17 mouse cellular contexts compared by ENCODE assay signal in genomic region chr5:88918538-88918937, GRCm38 (mm10). TPM values are rescaled to one million over a fixed set of nuclear protein-coding genes. Genes with fewer than 3 reads are reported as not detected.
DNase-seq lines count a peak whose midpoint lies in the region; ATAC-seq and TF ChIP-seq lines count a peak whose summit lies in the region.
"Had no signal": no experiment of that assay in that cellular context is flagged by ENCODE, and none has a peak within 500 bp of the region (broad histone marks: within the 10 kb centered on the region; RNA-seq: fewer than 3 reads in every experiment).

No protein-coding gene starts in this region.

- TF ChIP-seq CTCF in kidney, postnatal 0 days (IDR thresholded peaks at IDR 0.05; ENCODE audit: low read depth) = no peak
- TF ChIP-seq CTCF in lung, embryonic 14.5 days (IDR thresholded peaks at IDR 0.05; ENCODE audit: low read depth) = no peak

- no peak overlapping the region for H3K4me2 ChIP-seq in kidney, postnatal 0 days (ENCODE audit: low read length)
- H3K4me2 ChIP-seq in kidney, embryonic 14.5 days (replicated peaks; ENCODE audit: low read depth, low read length) = no peak overlapping the region
- no peak overlapping the region for H3K4me2 ChIP-seq in lung, embryonic 14.5 days
- H3K4me2 ChIP-seq in embryonic facial prominence, embryonic 14.5 days (ENCODE audit: low read depth, low read length) = no peak overlapping the region
- H3K4me2 ChIP-seq: forebrain, embryonic 15.5 days; hindbrain, embryonic 14.5 days had no signal

- H3K9ac ChIP-seq in kidney, postnatal 0 days (ENCODE audit: low read depth, low read length) = no peak overlapping the region
- H3K9ac ChIP-seq in kidney, embryonic 14.5 days (ENCODE audit: low read depth, low read length) = no peak overlapping the region
- H3K9ac ChIP-seq in lung, embryonic 14.5 days = no peak overlapping the region
- no peak overlapping the region for H3K9ac ChIP-seq in embryonic facial prominence, embryonic 14.5 days (ENCODE audit: low read depth, low read length)
- H3K9ac ChIP-seq: forebrain, embryonic 15.5 days; hindbrain, embryonic 14.5 days had no signal

- no peak for ATAC-seq in kidney, postnatal 0 days (replicated peaks; ENCODE audit: low FRiP score, low read depth)
- ATAC-seq in kidney, embryonic 14.5 days (ENCODE audit: low FRiP score, low TSS enrichment) = no peak
- no peak; the same call in 1 of the 2 replicates for ATAC-seq in lung, embryonic 14.5 days (ENCODE audit: insufficient read depth)
- ATAC-seq in embryonic facial prominence, embryonic 14.5 days (ENCODE audit: low read depth) = no peak
- ATAC-seq: forebrain, embryonic 15.5 days had no signal

- H3K36me3 ChIP-seq in kidney, postnatal 0 days (ENCODE audit: insufficient read depth, low read length) = no peaks in the 10 kb centered on the region
- no peaks in the 10 kb centered on the region for H3K36me3 ChIP-seq in kidney, embryonic 14.5 days (ENCODE audit: control insufficient read depth, insufficient read depth, low read length)
- no peaks in the 10 kb centered on the region for H3K36me3 ChIP-seq in lung, embryonic 14.5 days (ENCODE audit: insufficient read depth)
- no peaks in the 10 kb centered on the region for H3K36me3 ChIP-seq in embryonic facial prominence, embryonic 14.5 days (ENCODE audit: control insufficient read depth, insufficient read depth, low read length)
- H3K36me3 ChIP-seq: forebrain, embryonic 15.5 days; heart, embryonic 10.5 days had no signal

- no peak overlapping the region for H3K4me3 ChIP-seq in kidney, postnatal 0 days (replicated peaks; ENCODE audit: low read depth, low read length)
- no peak overlapping the region for H3K4me3 ChIP-seq in kidney, embryonic 14.5 days (ENCODE audit: low read length)
- H3K4me3 ChIP-seq in lung, embryonic 14.5 days (ENCODE audit: low read depth, low read length) = no peak overlapping the region
- H3K4me3 ChIP-seq in embryonic facial prominence, embryonic 14.5 days (ENCODE audit: low read depth, low read length) = no peak overlapping the region
- H3K4me3 ChIP-seq: forebrain, embryonic 15.5 days; heart, embryonic 10.5 days had no signal

- DNase-seq in kidney, postnatal 0 days (ENCODE audit: low spot score) = peak; percentile 70
- DNase-seq in lung, embryonic 14.5 days = peak; percentile 42
- DNase-seq in lung, postnatal 4 days = no peak
- peak; percentile 56 for DNase-seq in embryonic facial prominence, embryonic 14.5 days (ENCODE audit: low spot score)
- no peak for DNase-seq in MN1 (ENCODE audit: low spot score)
- DNase-seq in ovary, postnatal 10 days (ENCODE audit: low spot score) = no peak
- DNase-seq: adrenal gland, postnatal 14 days; cerebellum, adult 18-20 months; cerebellum, adult 9-11 months; cerebellum, postnatal 36 days; gastrocnemius, postnatal 36 days; heart, adult 18-20 months; heart, postnatal 10 days had no signal

- no peak overlapping the region for H3K27ac ChIP-seq in kidney, postnatal 0 days
- H3K27ac ChIP-seq in kidney, embryonic 14.5 days (ENCODE audit: low read depth, low read length) = no peak overlapping the region
- no peak overlapping the region for H3K27ac ChIP-seq in lung, embryonic 14.5 days (ENCODE audit: low read depth)
- no peak overlapping the region for H3K27ac ChIP-seq in embryonic facial prominence, embryonic 14.5 days (replicated peaks; ENCODE audit: low read depth, low read length)
- H3K27ac ChIP-seq: forebrain, embryonic 15.5 days; heart, embryonic 10.5 days; hindbrain, embryonic 14.5 days had no signal

- WGBS in kidney, postnatal 0 days = 57% methylated on average over 9 of the region's 9 CpGs
- 76% methylated on average over 9 of the region's 9 CpGs for WGBS in kidney, embryonic 14.5 days
- 60% methylated on average over 9 of the region's 9 CpGs for WGBS in lung, embryonic 14.5 days
- 65% methylated on average over 9 of the region's 9 CpGs for WGBS in embryonic facial prominence, embryonic 14.5 days

- no peaks in the 10 kb centered on the region for H3K27me3 ChIP-seq in kidney, postnatal 0 days (ENCODE audit: insufficient read depth, low read length)
- no peaks in the 10 kb centered on the region for H3K27me3 ChIP-seq in kidney, embryonic 14.5 days (ENCODE audit: control insufficient read depth, insufficient read depth, low read length)
- no peaks in the 10 kb centered on the region for H3K27me3 ChIP-seq in lung, embryonic 14.5 days (ENCODE audit: insufficient read depth, low read length)
- H3K27me3 ChIP-seq in embryonic facial prominence, embryonic 14.5 days (replicated peaks; ENCODE audit: control insufficient read depth, insufficient read depth, low read length) = no peaks in the 10 kb centered on the region
- H3K27me3 ChIP-seq: forebrain, embryonic 15.5 days had no signal

- no peaks in the 10 kb centered on the region for H3K9me3 ChIP-seq in kidney, postnatal 0 days (replicated peaks; ENCODE audit: low read length)
- no peaks in the 10 kb centered on the region for H3K9me3 ChIP-seq in kidney, embryonic 14.5 days (ENCODE audit: control insufficient read depth, low read length)
- H3K9me3 ChIP-seq in lung, embryonic 14.5 days (ENCODE audit: low read depth, low read length) = no peaks in the 10 kb centered on the region
- H3K9me3 ChIP-seq in embryonic facial prominence, embryonic 14.5 days (ENCODE audit: control insufficient read depth, low read length) = no peaks in the 10 kb centered on the region
- H3K9me3 ChIP-seq: forebrain, embryonic 15.5 days; heart, embryonic 10.5 days had no signal

- H3K4me1 ChIP-seq in kidney, postnatal 0 days (replicated peaks; ENCODE audit: insufficient read depth, low read length) = no peaks in the 10 kb centered on the region
- H3K4me1 ChIP-seq in kidney, embryonic 14.5 days (ENCODE audit: control insufficient read depth, insufficient read depth, low read length) = no peaks in the 10 kb centered on the region
- no peaks in the 10 kb centered on the region for H3K4me1 ChIP-seq in lung, embryonic 14.5 days (ENCODE audit: insufficient read depth)
- H3K4me1 ChIP-seq in embryonic facial prominence, embryonic 14.5 days (ENCODE audit: control insufficient read depth, insufficient read depth, low read length) = 0 out of 2 replicates have a peak, but pooled peaks cover 3% of the 10 kb centered on the region
- H3K4me1 ChIP-seq: forebrain, embryonic 15.5 days had no signal

RNA-seq across cellular contexts. Expression of gene Slc4a4, which starts 31.9 kb away (rescaled TPM):
- polyA plus RNA-seq in kidney, postnatal 0 days (2015; fragmentation: Nextera tagmentation; extraction: Ambion mirVana) = 26.1 and 27.7 TPM in 2 replicates
- polyA plus RNA-seq in kidney, embryonic 14.5 days (2014; fragmentation: Nextera tagmentation; extraction: Ambion mirVana) = 4.0 and 4.7 TPM in 2 replicates
- polyA plus RNA-seq in lung, embryonic 14.5 days (2014; fragmentation: Nextera tagmentation; extraction: Ambion mirVana) = 5.2 and 5.6 TPM in 2 replicates
- polyA plus RNA-seq in embryonic facial prominence, embryonic 14.5 days (2014; fragmentation: Nextera tagmentation; extraction: Ambion mirVana) = 4.0 and 4.5 TPM in 2 replicates

Comparison
In these comparisons a context has a peak if more than half of its experiments do, and no peak if none do; other contexts are left out.
1. DNase-seq: peak in kidney, postnatal 0 days (single experiment), lung, embryonic 14.5 days (single experiment) and embryonic facial prominence, embryonic 14.5 days (single experiment); none in lung, postnatal 4 days (0 of 2), MN1 (single experiment) and ovary, postnatal 10 days (single experiment).